Mouse (Mus musculus): Measurements from ENCODE around the gene Ctf2. TPM values are rescaled to one million over a fixed set of nuclear protein-coding genes. Genes with fewer than 3 reads are reported as not detected.

The Ctf2 gene
- polyA plus RNA-seq, 1 experiment from 2014 or later = 0.08 TPM

DNA sequence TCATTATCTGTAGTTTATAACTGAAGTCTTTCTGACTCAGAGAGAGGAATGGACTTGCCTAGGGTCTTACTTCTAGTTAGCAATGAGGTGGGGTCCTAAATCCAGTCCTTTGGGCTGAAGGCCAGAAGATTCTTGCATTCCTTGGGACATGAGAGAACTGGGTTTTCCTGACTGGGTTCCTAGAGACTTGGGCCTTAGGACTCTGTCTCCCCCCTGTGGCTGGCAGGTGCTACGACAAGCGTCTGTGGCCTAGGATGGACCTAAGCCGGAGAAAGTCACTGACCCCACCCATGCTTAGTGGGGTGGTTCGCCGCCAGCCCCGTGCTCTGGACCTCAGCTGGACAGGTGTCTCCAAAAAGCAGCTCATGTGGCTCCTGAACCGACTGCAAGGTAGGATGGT, 29.1 kb upstream of the Ctf2 start:
- DNase-seq (ENCODE audit: low spot score) (peak; percentile 90), ATAC-seq (peak; percentile 80)
- no peaks in the 10 kb centered on the region for H3K9me3 ChIP-seq (ENCODE audit: low read length)
- no peaks in the 10 kb centered on the region for H3K4me1 ChIP-seq (ENCODE audit: insufficient read depth, low read depth, low read length)
- 21% methylated on average over 7 of the region's 7 CpGs for WGBS
- no peak overlapping the region for H3K27ac ChIP-seq (ENCODE audit: low read length)
- no peaks in the 10 kb centered on the region for H3K27me3 ChIP-seq (replicated peaks; ENCODE audit: insufficient read depth, low read length)
- TF ChIP-seq CTCF (IDR thresholded peaks at IDR 0.05) (peak; percentile 97), EP300 (IDR thresholded peaks at IDR 0.05) (no peak)
- H3K4me2 ChIP-seq (replicated peaks; ENCODE audit: low read depth, low read length) = no peak overlapping the region
- H3K9ac ChIP-seq (replicated peaks; ENCODE audit: low read depth) = no peak overlapping the region
- H3K4me3 ChIP-seq (ENCODE audit: low read depth, low read length) = no peak overlapping the region
- no peaks in the 10 kb centered on the region for H3K36me3 ChIP-seq (ENCODE audit: insufficient read depth, low read length)

DNA sequence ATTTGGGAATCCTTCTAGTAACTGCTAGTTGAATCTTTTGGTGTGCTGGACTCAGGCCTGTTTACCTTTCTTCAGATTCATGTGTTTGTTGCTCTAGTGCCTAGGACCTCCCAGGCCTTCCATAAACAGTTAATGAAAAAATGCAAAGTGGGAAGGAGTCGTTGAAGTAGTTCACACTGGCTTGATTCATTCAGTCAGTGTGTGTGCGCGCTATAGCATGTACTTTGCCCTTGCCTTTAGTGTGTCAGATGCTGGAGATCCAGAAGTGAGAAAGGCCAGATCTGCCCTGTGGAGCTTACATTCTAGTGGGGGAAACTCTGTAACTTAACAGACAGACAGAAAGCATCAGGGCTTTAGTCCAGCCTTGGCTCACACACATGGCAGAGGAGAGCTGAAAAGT, 28.5 kb upstream of the Ctf2 start:
- Histone ChIP-seq H3K4me1 (ENCODE audit: insufficient read depth, low read depth, low read length) (no peaks in the 10 kb centered on the region), H3K9me3 (ENCODE audit: low read length) (no peaks in the 10 kb centered on the region), H3K4me2 (replicated peaks; ENCODE audit: low read depth, low read length) (no peak overlapping the region), H3K27me3 (replicated peaks; ENCODE audit: insufficient read depth, low read length) (no peaks in the 10 kb centered on the region), H3K4me3 (ENCODE audit: low read depth, low read length) (no peak overlapping the region), H3K9ac (replicated peaks; ENCODE audit: low read depth) (no peak overlapping the region), H3K27ac (ENCODE audit: low read length) (no peak overlapping the region), H3K36me3 (ENCODE audit: insufficient read depth, low read length) (no peaks in the 10 kb centered on the region)
- ATAC-seq (no peak), DNase-seq (ENCODE audit: low spot score) (no peak)
- TF ChIP-seq EP300 (IDR thresholded peaks at IDR 0.05) = no peak
- TF ChIP-seq CTCF (IDR thresholded peaks at IDR 0.05) = no peak
- WGBS = 75% methylated on average over 3 of the region's 3 CpGs

DNA sequence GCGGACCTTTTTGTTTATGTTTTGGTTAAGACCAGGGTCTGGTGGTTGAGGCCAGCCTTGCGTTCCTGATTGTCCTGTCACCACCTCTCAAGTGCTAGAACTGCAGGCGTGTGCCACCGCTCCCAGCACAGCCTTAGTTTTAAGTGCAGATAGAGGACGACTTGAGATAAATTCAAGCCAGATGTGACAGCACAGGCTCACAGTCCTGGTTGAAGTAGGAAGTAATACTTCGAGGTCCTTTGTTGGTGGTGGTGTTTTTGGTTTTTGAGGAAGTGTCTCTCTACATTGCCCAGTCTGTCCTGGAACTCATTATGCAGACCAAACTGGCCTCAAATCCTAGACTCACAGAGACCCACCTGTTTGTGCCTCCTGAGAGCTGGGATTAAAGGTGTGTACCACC, 27.8 kb upstream of the Ctf2 start:
- Histone ChIP-seq H3K4me1 (ENCODE audit: insufficient read depth, low read depth, low read length) (no peaks in the 10 kb centered on the region), H3K4me3 (ENCODE audit: low read depth, low read length) (no peak overlapping the region), H3K4me2 (replicated peaks; ENCODE audit: low read depth, low read length) (no peak overlapping the region), H3K36me3 (ENCODE audit: insufficient read depth, low read length) (no peaks in the 10 kb centered on the region), H3K27ac (ENCODE audit: low read length) (0 out of 2 replicates have a peak overlapping the region, but pooled peaks have one; percentile 4), H3K9ac (replicated peaks; ENCODE audit: low read depth) (no peak overlapping the region), H3K9me3 (ENCODE audit: low read length) (no peaks in the 10 kb centered on the region), H3K27me3 (replicated peaks; ENCODE audit: insufficient read depth, low read length) (no peaks in the 10 kb centered on the region)
- TF ChIP-seq CTCF (IDR thresholded peaks at IDR 0.05) (no peak), EP300 (IDR thresholded peaks at IDR 0.05) (no peak)
- ATAC-seq = no peak
- peak; percentile 7 for DNase-seq (ENCODE audit: low spot score)
- WGBS = 42% methylated on average over 6 of the region's 6 CpGs

DNA sequence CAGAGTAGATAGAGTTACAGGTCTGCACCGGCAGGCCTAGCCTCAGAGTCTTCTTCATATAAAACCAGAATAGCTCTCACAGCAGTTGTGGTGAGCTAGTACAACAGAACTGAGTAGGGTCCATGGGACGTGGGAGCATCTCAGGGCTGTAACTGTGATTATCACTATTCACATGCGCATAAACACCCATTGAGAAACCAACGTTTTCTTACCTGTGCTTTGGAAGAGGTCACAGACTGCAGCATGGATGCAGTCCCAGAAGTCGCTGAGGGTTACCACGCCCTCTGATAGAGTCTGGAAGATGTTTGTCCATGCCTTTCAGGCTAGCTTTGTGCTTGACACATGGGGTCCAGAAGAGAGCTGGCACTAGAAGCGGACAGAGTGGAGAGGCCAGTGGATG, 21.8 kb upstream of the Ctf2 start:
- Histone ChIP-seq H3K27ac (ENCODE audit: low read length) (no peak overlapping the region), H3K36me3 (ENCODE audit: insufficient read depth, low read length) (no peaks in the 10 kb centered on the region; the same call in 1 of the 2 replicates), H3K27me3 (replicated peaks; ENCODE audit: insufficient read depth, low read length) (no peaks in the 10 kb centered on the region), H3K4me2 (replicated peaks; ENCODE audit: low read depth, low read length) (no peak overlapping the region), H3K4me3 (ENCODE audit: low read depth, low read length) (no peak overlapping the region), H3K9me3 (ENCODE audit: low read length) (no peaks in the 10 kb centered on the region), H3K4me1 (ENCODE audit: insufficient read depth, low read depth, low read length) (no peaks in the 10 kb centered on the region), H3K9ac (replicated peaks; ENCODE audit: low read depth) (no peak overlapping the region)
- no peak for DNase-seq (ENCODE audit: low spot score)
- ATAC-seq = no peak
- TF ChIP-seq EP300 (IDR thresholded peaks at IDR 0.05) = no peak
- TF ChIP-seq CTCF (IDR thresholded peaks at IDR 0.05) = no peak
- WGBS = 81% methylated on average over 7 of the region's 7 CpGs

DNA sequence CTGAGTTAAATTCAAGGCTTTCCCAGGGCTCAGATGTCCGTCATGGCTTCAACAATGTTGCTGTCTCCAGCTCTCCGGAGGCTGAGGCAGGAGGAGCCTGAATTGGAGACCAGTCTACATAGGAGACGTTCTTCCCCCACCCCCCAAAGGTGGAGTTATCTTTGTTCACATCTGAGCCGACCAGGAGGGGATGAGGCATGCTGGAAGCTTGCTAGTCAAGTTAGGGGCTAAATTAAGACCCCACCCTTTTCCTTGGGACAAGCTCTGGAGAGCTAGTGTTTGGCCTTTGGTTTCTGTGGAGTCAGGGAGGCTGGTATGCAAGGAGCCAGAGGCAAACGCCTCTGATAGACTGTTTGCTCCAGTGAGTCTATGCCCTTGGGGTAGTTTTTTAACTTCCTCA, 21.2 kb upstream of the Ctf2 start:
- no peaks in the 10 kb centered on the region; the same call in 1 of the 2 replicates for H3K36me3 ChIP-seq (ENCODE audit: insufficient read depth, low read length)
- ATAC-seq = no peak
- no peaks in the 10 kb centered on the region for H3K27me3 ChIP-seq (replicated peaks; ENCODE audit: insufficient read depth, low read length)
- no peaks in the 10 kb centered on the region for H3K9me3 ChIP-seq (ENCODE audit: low read length)
- H3K27ac ChIP-seq (ENCODE audit: low read length) = no peak overlapping the region
- no peak overlapping the region for H3K4me3 ChIP-seq (ENCODE audit: low read depth, low read length)
- TF ChIP-seq EP300 (IDR thresholded peaks at IDR 0.05) = no peak
- no peak for TF ChIP-seq CTCF (IDR thresholded peaks at IDR 0.05)
- H3K4me2 ChIP-seq (replicated peaks; ENCODE audit: low read depth, low read length) = no peak overlapping the region
- no peaks in the 10 kb centered on the region for H3K4me1 ChIP-seq (ENCODE audit: insufficient read depth, low read depth, low read length)
- WGBS = 53% methylated on average over 5 of the region's 5 CpGs
- no peak overlapping the region for H3K9ac ChIP-seq (replicated peaks; ENCODE audit: low read depth)
- no peak for DNase-seq (ENCODE audit: low spot score)

DNA sequence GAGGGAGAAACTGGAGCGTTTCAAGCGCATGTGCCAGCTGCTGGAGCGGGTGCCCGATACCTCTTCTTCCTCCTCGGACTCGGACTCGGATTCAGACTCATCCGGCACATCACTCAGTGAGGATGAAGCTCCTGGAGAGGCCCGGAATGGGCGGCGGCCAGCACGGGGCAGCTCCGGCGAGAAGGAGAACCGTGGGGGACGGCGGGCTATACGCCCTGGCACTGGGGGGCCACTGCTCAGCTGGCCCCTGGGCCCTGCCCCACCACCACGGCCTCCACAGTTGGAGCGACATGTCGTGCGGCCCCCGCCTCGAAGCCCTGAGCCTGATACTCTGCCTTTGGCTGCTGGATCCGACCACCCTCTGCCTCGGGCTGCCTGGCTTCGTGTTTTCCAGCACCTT, 20.1 kb upstream of the Ctf2 start:
- DNase-seq (ENCODE audit: low spot score) = no peak
- TF ChIP-seq CTCF (IDR thresholded peaks at IDR 0.05) (no peak), EP300 (IDR thresholded peaks at IDR 0.05) (no peak)
- Histone ChIP-seq H3K27ac (ENCODE audit: low read length) (no peak overlapping the region), H3K36me3 (ENCODE audit: insufficient read depth, low read length) (no peaks in the 10 kb centered on the region; the same call in 1 of the 2 replicates), H3K4me1 (ENCODE audit: insufficient read depth, low read depth, low read length) (no peaks in the 10 kb centered on the region), H3K27me3 (replicated peaks; ENCODE audit: insufficient read depth, low read length) (no peaks in the 10 kb centered on the region), H3K4me3 (ENCODE audit: low read depth, low read length) (no peak overlapping the region), H3K4me2 (replicated peaks; ENCODE audit: low read depth, low read length) (no peak overlapping the region), H3K9me3 (ENCODE audit: low read length) (no peaks in the 10 kb centered on the region), H3K9ac (replicated peaks; ENCODE audit: low read depth) (no peak overlapping the region)
- no peak for ATAC-seq
- WGBS = 92% methylated on average over 27 of the region's 27 CpGs

DNA sequence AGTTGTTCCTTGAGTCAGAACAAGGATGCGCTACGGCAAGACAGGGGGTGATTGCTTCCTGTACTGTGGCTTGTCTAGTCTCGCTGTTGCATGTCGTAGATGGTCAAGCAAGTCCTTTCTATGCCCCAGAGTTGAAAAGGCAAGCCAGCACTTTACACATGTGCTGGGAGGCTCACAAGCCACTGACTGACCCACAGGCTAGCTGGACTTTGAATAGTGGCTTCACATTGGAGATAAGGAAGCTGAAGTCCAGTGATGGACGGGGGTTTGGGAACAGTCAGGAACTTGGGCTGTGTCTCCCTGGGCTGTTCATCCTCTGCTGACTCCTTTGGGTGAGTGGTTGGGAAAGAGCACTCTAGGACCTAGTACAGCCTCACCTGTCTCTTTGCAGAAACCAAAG, 19.7 kb upstream of the Ctf2 start:
- DNase-seq (ENCODE audit: low spot score) (no peak), ATAC-seq (no peak)
- Histone ChIP-seq H3K4me2 (replicated peaks; ENCODE audit: low read depth, low read length) (no peak overlapping the region), H3K4me3 (ENCODE audit: low read depth, low read length) (no peak overlapping the region), H3K9ac (replicated peaks; ENCODE audit: low read depth) (no peak overlapping the region), H3K27ac (ENCODE audit: low read length) (no peak overlapping the region), H3K27me3 (replicated peaks; ENCODE audit: insufficient read depth, low read length) (no peaks in the 10 kb centered on the region), H3K4me1 (ENCODE audit: insufficient read depth, low read depth, low read length) (no peaks in the 10 kb centered on the region), H3K9me3 (ENCODE audit: low read length) (no peaks in the 10 kb centered on the region), H3K36me3 (ENCODE audit: insufficient read depth, low read length) (no peaks in the 10 kb centered on the region; the same call in 1 of the 2 replicates)
- no peak for TF ChIP-seq EP300 (IDR thresholded peaks at IDR 0.05)
- TF ChIP-seq CTCF (IDR thresholded peaks at IDR 0.05) = no peak
- 94% methylated on average over 5 of the region's 5 CpGs for WGBS

Measured in lung, postnatal 0 days (tissue).